Mouse (Mus musculus): Measurements from ENCODE around the gene Pakap.

Gene Pakap

GRCm38 (mm10) chr4:57914193-57915190 lies 346.5 kb downstream of the Pakap start:
- DNase-seq (ENCODE audit: inconsistent ontology term): no peak

GRCm38 (mm10) chr4:57915216-57915965 lies 347.4 kb downstream of the Pakap start:
- peak; percentile 36 for DNase-seq (ENCODE audit: inconsistent ontology term)

GRCm38 (mm10) chr4:57916201-57916661 lies 348.3 kb downstream of the Pakap start, which contains the start of gene D630039A03Rik:
TSS of gene D630039A03Rik (minus strand) at chr4:57916297.
- peak; percentile 37 for DNase-seq (ENCODE audit: inconsistent ontology term)

GRCm38 (mm10) chr4:57916711-57917110 lies 348.7 kb downstream of the Pakap start:
- no peak for DNase-seq (ENCODE audit: inconsistent ontology term)

GRCm38 (mm10) chr4:57919494-57920423 lies 351.8 kb downstream of the Pakap start:
- peak; percentile 53 for DNase-seq (ENCODE audit: inconsistent ontology term)

- no peak for DNase-seq (ENCODE audit: inconsistent ontology term)
Measured at GRCm38 (mm10) chr4:57920522-57920921, 352.5 kb downstream of the Pakap start.

GRCm38 (mm10) chr4:57922171-57922570 lies 354.2 kb downstream of the Pakap start:
- no peak for DNase-seq (ENCODE audit: inconsistent ontology term)

GRCm38 (mm10) chr4:57924556-57925071 lies 356.6 kb downstream of the Pakap start:
- DNase-seq (ENCODE audit: inconsistent ontology term): no peak

GRCm38 (mm10) chr4:57927464-57928205 lies 359.7 kb downstream of the Pakap start:
- no peak for DNase-seq (ENCODE audit: inconsistent ontology term)

- no peak for DNase-seq (ENCODE audit: inconsistent ontology term)
Measured at GRCm38 (mm10) chr4:57930559-57931170, 362.7 kb downstream of the Pakap start.

- DNase-seq (ENCODE audit: inconsistent ontology term): no peak
Measured at GRCm38 (mm10) chr4:57934181-57934580, 366.2 kb downstream of the Pakap start.

- no peak for DNase-seq (ENCODE audit: inconsistent ontology term)
Measured at GRCm38 (mm10) chr4:57937292-57937691, 369.3 kb downstream of the Pakap start.

GRCm38 (mm10) chr4:57940631-57941030 lies 372.7 kb downstream of the Pakap start:
- no peak for DNase-seq (ENCODE audit: inconsistent ontology term)

GRCm38 (mm10) chr4:57942892-57943291 lies 374.9 kb downstream of the Pakap start:
- DNase-seq (ENCODE audit: inconsistent ontology term): no peak
